Mouse (Mus musculus) mature B cell (primary cell): ENCODE data around the gene Cmya5.
"Not testable (repeated sequence)": the region's sequence is repeated elsewhere in the genome, so short reads cannot be mapped to it uniquely, and the experiment has no call there.

Source experiments
- in situ Hi-C: fragments of 300-500 bp; cut with MboI; formaldehyde crosslinking; loops from 2 replicates; pipeline ENCODE4 v1.14.3; 2019

The Cmya5 gene

GRCm38 (mm10) chr13:93144336-93145167 is at the start of gene Cmya5:
TSS of gene Cmya5 (minus strand) at chr13:93144724.
- in situ Hi-C loops, result no loop called here

GRCm38 (mm10) chr13:93192646-93193026 is 48.1 kb upstream of the Cmya5 start:
- in situ Hi-C loops, result no loop called here

GRCm38 (mm10) chr13:93191831-93192645 is 47.5 kb upstream of the Cmya5 start, which contains the start of gene Tent2:
TSS of gene Tent2 (minus strand) at chr13:93192385.
- in situ Hi-C loops, result no loop called here

- in situ Hi-C loops, result no loop called here
Observed at GRCm38 (mm10) chr13:93189416-93189815, 44.9 kb upstream of the Cmya5 start.

DNA sequence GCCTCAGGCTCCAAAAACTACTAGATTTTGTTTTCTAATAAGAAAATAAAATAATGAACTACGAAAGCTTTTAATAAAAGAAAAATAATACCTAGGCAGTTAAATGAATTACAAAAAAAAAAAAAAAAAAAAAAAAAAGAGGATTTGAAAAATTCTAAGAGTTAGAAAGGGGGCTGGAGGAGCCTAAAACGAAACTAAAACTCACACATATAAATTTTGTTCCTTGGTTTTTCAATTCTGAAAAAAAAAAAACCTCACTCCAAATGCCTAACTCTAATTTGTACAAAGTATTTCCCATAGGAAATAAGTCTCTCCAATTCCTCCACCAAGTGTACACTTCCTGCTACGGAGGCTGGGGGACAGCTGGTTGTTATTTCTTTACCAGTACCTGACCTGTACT is 44.2 kb upstream of the Cmya5 start:
- in situ Hi-C loops, result no loop called here

DNA sequence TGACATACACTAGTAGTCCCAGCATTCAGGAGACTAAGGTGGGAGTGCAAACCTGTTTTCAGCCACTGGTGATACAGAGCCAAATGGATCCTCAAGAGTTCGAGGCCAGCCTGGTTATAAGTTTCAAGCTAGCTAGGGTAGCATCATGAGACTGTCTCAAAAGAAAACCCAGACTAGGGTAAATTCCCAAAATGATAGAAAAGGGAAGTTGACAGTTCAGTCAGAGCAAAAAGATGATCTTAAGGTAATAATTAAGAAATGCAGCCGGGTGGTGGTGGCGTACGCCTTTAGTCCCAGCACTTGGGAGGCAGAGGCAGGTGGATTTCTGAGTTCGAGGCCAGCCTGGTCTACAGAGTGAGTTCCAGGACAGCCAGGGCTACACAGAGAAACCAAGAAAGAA is 43.3 kb upstream of the Cmya5 start:
- in situ Hi-C loops, result not testable (repeated sequence)

DNA sequence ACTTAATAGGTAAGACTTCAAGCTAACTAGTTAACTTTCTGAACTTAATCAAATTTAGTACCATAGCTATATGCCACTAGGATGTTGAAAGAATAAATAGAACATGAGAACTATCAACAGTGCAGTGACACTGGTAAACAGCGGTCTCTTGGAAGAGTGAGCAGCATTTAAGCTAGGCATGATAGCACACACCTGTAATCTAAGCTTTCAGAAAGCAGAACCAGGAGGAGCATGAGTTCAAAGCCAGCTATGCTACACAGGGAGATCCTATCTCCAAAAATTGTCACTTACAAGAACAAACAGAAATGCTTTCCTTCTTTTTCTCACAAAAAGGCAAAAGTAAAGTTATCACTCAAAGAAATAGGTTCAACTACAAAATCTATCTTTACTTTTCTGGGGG is 35.8 kb upstream of the Cmya5 start:
- in situ Hi-C loops, result no loop called here

DNA sequence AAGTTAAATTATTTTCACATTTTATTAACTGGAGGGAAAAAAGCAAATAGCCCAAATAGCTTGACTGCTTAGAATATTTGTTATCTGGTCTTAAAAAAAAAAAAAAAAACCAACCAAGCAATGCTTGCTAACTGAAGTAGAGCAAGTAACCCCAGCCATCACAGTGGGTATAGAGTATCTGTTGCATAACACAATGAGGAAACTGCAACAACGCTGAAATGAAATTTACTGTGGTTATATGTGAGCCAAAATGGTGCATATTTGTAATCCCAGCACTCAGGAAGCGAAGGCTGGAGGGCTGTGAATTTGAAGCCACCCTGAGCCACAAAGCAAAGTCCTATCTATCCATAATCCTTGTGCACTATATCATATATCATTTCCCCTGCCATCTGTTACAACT is 35.0 kb upstream of the Cmya5 start:
- in situ Hi-C loops, result no loop called here

GRCm38 (mm10) chr13:93177571-93177970 is 33.0 kb upstream of the Cmya5 start:
- in situ Hi-C loops, result no loop called here

DNA sequence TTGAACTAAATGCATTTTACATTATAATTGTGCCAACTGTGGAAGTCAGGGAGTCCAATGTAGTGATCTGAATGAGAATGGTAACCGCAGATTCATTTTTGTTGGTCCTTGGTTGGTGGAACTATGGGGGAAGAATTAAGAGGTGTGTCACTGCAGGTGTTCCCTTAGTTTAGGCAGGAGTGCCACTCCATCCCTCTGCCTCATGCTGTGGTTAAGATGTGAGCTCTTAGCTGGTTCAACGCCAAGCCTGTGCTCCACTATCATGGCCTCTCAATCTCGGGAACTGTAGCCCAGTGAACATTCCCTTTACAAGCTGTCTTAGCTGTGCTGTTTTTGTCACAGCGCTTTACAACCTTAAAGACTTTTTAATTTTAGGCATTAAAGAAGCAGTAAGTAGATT is 18.8 kb upstream of the Cmya5 start:
- in situ Hi-C loops, result no loop called here

GRCm38 (mm10) chr13:93162456-93162855 is 17.9 kb upstream of the Cmya5 start:
- in situ Hi-C loops, result no loop called here

- in situ Hi-C loops, result no loop called here
Observed at GRCm38 (mm10) chr13:93158261-93158660, 13.7 kb upstream of the Cmya5 start.

GRCm38 (mm10) chr13:93153280-93153679 is 8.8 kb upstream of the Cmya5 start:
- in situ Hi-C loops, result no loop called here

DNA sequence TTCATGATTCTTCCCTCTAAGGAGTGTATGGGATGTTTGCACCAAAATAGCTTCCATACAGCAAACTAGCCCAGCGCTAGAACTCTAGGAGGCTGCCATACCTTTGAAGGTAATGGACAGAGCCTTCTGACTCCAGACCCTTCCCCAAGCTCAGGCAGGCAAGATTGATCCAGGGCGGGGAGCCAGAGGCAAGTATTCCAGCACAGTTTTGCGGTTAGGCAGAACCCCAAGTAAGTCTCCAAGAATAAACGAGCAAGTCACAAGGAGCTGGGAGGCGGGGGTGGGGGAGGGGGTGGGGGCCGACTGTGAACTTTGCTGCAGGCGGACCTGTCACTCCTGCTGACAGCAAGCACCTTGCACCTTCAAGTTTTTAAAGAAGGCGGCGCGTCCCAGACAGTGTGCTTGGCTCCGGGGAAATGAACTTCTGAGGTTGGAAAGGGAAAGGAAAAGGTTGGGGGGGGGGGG is 673 bp downstream of the Cmya5 start:
- in situ Hi-C loops, result no loop called here

GRCm38 (mm10) chr13:93141184-93141583 is 3.3 kb downstream of the Cmya5 start:
- in situ Hi-C loops, result no loop called here

DNA sequence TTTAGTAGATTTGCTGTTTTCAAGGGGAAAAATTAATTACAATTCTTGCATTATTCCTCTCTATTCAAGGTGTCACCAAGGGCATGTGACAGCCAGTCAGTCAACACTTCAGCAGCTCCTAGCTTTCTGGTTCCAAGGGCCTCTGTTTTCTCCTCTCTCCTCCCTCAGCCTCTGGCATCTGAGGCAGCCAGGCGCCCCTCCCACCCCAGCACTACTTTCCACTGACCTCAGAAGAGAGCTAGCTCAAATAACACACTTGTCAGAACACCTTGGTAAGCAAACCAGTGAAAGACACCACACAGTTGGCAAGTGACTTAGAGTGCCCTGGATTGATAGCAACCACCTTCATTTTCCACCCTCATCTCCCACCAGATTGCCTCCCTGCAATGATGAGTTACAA is 6.5 kb downstream of the Cmya5 start:
- in situ Hi-C loops, result no loop called here

DNA sequence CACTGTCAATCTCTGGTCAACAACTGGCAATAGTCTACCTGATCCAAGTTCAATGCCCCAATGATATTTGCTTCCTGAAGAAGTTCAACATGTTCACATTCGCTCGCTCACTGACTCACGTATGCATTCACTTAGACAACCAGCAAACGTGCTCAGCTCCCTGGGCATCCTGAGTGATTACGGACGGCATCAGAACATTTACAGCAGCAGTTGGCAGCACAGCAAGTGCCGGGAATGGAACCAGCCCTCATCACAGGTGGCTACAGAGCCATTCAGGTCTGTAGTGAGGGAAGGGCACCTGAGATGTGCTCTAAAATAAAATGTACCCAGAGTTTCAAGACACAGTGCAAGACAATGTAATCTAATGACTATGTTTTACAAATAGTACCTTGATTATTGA is 7.4 kb downstream of the Cmya5 start:
- in situ Hi-C loops, result no loop called here

DNA sequence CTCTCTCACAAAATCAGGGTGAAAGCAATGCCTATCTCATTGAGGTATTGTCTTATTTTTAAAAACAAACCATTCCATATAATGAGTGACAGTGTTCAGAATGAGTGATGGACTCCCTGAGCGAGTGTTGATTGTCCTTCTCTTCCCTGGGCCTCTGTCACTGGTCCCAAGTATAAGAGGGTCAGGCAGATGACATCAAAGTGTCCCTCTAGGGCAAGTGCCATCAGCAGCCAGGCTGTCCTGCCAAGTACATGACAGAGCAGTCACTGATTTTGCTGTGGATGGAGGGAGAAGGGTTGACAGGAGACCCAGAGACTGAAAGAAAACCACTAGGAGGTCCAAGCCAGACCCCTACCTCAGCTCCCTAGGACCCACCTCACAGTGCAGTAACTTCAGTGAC is 8.3 kb downstream of the Cmya5 start:
- in situ Hi-C loops, result no loop called here

DNA sequence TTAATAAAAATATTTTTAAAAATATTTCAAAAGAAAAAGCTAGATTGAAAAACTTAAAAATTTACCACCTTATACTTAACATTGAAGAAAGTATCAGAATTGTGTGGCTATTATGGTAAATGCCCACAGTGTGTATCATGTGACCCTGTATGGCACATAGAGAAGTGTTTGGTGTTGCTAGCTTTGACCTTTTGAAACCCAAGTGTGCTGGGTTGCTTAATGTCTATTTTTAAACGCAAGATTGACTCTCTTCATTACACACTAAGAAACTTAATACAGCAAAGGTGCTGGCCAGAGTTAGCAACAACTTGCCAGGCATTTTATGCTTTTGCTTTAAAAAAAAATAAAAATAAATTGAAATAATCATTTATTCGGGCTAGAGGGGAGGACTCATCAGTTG is 9.0 kb downstream of the Cmya5 start:
- in situ Hi-C loops, result no loop called here

- in situ Hi-C loops, result no loop called here
Observed at GRCm38 (mm10) chr13:93130674-93131073, 13.8 kb downstream of the Cmya5 start.

DNA sequence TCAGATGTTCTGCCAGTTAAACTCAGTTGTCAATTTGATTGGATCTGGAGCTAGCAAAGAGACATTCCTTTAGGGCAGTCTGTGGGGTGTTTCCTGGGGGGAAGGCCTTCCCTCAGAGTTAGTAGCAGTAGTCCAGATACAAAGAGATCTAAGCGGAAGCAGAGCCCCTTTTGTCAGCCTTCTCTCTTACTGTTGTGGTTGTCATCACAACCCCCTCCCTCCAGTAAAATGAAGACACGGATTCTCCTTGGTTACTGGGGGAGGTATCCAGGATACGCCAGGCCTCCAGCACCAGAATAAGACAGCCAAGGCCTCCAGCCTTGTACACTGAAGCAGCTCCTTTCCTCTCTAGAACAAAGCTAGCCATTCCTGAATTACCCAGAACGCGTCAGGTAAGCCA is 15.6 kb downstream of the Cmya5 start:
- in situ Hi-C loops, result no loop called here

GRCm38 (mm10) chr13:93128111-93128860 is 16.2 kb downstream of the Cmya5 start:
- in situ Hi-C loops, result no loop called here
